Mouse (Mus musculus) cerebellum, adult 11-12 months (tissue): Measurements from ENCODE around the gene Pbx1.
"Not testable (repeated sequence)": the region's sequence is repeated elsewhere in the genome, so short reads cannot be mapped to it uniquely, and the experiment has no call there.

Experiments used
- DNase-seq: peaks from one replicate; pipeline ENCODE4 v3.0.0; 2022

Pbx1 gene

DNA sequence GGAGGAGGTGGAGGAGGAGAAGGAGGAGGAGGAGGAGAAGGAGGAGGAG is at the start of gene Pbx1:
TSS of gene Pbx1 (minus strand) at position 39 of the 49 bp plus-strand sequence.
- DNase-seq, result not testable (repeated sequence)

DNA sequence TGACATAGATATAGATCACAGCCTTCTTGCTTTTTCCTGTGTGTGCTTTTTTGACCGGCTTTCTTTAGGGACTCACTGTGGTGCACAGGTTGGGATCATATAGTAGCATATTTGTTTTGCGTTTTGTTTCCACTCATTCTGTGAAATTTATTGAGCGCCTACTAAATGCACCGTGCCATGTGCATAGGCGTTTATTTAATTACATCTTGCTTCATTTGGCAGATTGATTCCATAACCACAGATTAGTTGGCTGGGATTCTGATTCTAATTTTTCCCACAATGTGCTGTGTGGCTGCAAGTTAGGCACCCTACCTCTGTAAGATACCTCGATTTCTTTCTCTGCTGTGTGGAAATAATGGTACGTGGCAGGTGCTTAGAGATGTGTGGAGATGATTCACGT is 47.6 kb upstream of the Pbx1 start:
- no peak for DNase-seq

DNA sequence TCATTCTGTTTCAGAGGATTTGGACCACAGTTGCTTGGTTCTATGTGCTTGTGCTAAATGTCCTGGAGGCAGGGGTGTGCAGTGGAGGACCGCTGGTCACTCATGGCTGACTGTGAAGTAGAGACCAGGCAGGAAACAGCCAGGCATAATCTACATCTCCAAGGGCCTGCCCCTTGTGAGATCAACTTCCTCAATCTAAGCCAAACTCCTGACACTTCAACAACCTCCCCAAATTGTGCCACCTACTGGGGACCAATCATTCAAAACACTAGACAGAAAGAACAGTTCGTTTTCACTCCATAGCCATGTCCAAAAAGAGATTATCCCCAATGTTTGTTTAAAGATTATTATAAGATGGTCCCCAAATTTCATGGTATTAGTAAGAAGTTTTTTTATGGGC is 46.8 kb upstream of the Pbx1 start:
- DNase-seq, result no peak

DNA sequence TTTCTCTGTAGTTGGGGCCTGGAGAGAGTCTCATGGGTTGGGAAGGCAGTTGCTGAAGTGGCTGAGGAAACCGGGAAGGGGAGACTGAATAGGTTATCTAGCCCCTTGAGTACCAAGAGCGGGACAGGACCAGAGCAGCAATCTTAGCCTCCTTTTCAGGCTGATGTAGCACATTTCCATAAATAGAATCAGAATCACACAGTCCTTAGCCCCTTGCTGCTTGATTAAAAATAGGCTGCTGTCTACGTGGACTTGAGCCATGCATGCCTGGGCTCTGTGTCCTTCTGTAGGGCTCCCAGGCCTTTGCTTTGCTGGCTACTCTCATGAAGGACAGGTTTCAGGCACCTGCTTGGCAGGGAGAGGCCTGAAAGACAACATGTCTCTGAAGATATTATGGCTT is 44.8 kb upstream of the Pbx1 start:
- no peak for DNase-seq

DNA sequence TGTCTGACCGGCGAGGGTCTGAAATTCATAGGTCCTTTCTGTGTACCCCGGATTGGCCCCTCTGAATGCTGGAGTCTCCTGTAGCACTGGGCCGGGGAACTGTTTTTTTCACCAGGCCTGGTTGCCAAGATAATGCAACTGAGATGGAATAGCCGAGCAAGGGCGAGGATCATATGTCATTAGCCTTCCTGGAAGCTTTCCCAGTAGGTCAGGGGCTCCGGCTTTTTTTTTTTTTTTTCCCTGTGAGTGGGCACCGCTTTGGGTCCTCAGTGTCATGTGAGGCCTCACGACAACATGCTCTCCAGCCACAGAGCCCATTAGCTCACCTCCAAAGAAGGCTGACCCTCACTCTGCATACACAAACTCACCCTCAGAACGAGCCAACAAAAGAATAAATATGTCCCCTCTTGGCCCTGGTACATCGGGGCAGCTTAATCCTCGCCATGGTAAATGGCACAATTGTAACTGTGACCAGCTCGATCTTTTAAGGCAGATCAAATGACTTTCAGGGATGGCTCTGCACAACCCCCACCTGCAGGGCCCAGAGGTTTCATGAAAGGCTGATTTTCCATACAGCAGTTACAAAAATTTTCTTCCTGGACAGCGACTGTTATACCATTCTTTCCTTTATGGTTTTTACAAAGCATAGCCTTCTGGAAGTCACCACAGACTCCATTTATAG is 44.3 kb upstream of the Pbx1 start:
- no peak for DNase-seq

DNA sequence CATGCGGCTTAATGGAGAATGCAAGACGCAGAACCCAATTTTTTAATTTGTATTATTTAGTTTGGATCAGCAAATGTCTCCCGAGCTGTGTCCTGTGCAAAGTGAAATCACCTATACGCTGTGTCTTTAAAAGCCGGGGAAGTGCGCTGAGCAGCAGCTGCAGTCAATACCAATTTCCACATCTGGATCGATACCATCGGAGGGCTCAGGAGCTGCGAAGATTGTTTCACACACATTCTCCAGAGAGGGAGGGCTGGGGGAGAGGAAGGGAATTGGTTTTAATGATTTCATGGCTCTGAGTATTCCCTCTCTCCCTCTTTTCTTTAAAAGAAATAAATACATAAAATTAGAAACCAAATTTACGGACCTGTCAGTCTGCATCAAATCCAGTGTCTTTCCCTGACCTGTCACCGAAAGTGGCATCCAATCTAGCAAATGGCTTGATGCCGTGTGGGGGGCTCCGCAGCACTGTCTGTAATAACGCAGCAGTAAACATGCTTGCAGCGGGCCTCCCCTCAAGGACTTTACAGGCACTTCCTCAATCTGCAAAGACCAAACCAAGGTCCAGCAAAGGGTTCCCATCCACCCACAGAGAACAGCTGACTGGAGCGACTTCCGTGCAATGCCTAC is 43.6 kb upstream of the Pbx1 start:
- no peak for DNase-seq

DNA sequence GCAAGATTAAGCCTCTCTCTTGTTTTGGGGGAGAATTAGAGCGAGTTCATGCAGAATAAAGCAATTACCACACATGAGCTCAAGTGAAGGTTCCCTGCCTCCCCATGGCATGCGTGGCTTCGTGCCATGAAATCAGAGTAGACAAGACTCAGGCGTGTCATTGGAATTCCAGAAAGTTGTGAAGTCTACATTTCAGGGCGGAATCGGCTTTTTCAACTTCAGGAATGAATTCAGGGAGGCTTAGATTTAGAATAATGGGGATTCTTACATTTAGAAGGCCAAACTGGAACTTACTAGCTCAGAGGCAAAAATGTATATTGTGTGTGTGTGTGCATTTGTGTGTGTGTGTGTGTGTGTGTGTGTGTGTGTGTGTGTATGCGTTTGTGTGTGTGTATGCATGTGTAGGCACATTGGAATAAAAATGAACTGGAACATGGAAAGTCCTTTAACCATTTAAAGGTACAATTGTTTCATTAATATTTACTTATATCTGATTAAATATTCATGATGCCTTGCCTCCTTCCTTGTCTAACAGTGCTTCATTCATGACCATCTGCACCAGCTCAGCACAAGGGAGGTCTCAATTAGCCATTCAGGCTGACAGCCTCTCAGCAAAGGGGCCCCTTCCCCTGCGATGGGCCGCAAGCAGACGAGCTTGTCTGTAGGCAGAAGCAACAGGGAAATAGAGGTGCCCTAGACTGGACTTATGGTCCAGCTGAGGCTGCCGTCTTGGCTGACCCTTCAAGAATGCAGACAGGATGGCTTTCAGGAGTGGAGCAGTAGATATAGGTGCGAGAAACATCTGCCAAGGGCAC is 41.4 kb upstream of the Pbx1 start:
- no peak for DNase-seq

DNA sequence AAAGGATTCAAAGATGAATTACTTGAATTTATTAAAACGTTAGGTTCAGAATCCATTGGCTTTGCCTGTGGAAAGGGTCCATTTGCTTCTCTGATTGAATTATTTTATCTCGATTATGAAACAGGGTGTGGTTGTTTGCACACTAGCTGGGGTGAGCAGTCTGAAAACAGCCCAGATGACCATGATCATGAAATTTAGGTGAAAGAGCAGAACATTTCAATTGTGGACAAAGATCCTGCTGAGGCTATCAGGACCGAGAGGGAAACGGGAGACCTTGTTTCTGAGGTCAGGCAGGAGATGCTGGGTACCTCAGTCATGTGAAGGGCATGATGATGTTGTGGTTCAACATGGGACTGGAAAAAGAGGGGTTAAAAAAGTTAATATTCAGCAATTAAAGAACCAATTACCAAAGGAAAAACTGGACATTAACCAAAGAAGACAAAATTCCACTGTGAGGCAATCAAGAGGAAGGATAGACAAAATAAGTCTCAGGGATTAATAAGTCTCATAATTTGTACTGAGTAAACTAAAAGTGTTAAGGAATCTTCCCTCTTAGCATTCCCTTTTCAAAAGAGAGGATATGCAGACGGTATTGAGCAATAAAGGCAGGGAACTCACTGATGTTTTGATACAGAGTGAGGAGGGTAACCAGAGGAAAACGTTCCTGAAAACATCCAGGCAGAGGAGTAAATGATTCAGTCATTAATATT is 40.6 kb upstream of the Pbx1 start:
- DNase-seq, result no peak

DNA sequence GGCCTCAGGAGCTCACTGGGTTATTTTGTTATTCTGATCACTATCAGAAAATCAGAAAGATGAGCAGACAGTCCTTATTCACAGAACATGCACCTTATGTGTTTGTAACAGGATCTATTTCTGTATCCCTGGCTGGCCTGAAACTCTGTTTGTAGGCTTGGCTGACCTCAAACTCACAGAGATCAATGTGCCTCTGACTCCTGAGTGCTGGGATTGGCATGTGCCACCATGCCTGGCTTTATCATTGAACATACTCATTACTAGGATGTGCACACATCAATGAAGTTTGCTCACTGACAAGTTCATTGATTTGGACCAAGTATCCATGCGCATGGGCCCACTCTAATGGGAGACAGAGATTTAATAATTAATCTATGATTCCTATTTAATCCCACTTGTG is 27.4 kb upstream of the Pbx1 start:
- DNase-seq, result no peak

DNA sequence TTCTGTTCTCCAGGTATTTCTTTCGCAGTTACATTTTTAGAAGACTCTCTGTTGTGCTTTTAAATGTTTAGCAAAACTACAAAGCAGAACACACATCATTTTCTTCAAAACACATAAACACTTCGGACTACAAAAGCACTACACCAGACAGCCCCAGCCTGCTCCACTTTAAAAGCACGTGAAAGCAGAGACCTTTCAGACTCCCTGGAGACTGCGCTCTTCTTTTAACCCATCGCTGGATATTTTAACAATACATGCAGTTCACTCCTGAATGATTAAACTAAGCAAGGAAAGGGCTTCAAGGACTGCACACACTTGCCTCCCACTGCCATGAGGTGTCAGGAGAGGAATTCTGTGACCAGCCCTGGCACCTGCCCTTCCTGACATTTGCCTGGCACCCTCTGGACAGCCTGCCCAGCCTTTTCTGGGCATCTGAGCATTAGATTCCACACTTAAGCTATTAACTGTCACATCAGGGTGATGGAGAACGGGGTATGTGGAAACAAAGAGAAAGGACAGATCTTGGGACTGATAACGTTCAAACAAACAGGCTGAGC is 25.2 kb upstream of the Pbx1 start:
- DNase-seq, result no peak

DNA sequence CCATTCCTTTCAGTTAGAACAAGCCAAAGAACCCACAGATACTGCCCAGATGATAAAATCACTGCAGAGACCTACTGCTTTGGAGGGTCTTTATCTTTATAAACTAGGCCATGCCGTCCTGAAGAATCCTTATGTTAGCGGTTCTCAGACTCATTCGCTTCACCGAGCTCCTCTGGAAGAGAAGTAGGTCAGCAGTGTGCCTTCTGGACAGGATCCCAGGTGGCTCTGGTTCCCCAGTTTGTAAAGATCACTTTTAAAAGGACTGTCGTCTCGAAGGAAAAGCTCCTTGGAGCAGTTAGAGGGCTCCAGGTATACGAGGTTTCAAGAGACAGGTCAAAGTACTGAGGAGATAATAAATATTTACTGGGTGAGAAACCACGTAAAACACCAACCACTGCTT is 23.1 kb upstream of the Pbx1 start:
- DNase-seq, result no peak

DNA sequence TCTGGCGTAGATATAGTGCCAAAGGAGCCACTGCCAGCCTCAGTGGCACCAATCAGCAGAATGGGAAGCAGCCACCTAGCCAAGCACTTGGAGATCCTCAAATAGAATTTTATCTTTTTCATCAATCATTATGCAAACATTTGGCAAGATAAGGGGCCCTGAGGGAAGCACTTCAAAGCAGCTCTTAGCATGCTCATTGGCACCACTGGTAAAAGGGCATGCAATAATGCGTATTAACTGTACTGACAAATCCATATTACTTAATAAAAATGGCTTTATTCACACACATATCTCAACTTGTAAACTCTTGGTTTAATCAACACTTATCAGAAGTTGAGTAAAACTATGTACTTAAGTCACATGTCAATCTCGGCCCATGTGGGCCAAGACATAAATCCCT is 1.6 kb upstream of the Pbx1 start:
- peak; percentile 20 for DNase-seq

DNA sequence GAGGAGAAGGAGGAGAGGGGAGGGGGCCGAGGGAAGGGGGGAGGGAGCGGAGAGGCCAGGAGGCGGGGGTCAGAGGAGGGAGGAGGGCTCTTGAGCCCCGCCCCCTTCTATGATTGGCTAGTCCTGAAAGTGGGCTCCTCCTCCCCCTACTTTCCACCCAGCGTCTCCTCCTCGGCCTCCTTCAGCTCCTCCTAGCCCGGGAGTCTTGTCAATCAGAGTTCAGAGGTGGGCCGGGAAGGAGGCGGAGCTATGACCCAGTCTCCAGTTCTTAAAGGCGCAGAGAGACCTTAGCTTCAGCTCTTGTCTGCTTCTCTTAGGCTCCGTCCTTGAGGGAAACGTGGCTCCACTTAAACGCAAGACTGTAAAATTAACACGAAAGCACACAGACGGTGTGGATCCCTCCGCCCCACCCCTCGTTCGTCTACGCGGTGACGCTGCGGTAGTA is 233 bp upstream of the Pbx1 start:
- peak; percentile 99 for DNase-seq

DNA sequence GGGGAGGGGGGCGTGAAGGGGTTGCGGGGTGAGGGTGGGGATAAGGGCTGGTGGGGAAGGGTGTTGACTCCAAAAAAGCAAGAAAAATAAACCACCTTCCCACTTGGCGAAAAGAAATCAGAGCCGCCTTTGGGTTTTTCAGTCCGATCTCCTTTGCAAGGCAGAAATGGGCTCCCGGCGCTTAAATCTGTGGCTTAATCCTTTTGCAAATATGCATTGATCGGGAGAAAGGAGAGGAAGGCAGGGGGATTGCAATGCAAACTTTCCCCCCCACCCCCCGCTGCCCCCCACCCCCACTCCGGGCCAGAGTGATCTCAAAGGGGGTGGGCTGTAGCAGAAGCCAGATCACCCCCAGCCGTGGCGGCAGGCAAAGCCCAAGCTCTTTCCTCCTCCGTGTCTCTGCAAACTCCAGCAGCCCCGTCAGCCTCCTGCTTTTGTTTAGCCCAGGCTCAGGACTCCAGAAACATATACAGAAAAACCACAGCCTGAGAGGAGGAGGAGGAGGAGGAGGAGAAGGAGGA is 299 bp downstream of the Pbx1 start:
- no peak for DNase-seq

DNA sequence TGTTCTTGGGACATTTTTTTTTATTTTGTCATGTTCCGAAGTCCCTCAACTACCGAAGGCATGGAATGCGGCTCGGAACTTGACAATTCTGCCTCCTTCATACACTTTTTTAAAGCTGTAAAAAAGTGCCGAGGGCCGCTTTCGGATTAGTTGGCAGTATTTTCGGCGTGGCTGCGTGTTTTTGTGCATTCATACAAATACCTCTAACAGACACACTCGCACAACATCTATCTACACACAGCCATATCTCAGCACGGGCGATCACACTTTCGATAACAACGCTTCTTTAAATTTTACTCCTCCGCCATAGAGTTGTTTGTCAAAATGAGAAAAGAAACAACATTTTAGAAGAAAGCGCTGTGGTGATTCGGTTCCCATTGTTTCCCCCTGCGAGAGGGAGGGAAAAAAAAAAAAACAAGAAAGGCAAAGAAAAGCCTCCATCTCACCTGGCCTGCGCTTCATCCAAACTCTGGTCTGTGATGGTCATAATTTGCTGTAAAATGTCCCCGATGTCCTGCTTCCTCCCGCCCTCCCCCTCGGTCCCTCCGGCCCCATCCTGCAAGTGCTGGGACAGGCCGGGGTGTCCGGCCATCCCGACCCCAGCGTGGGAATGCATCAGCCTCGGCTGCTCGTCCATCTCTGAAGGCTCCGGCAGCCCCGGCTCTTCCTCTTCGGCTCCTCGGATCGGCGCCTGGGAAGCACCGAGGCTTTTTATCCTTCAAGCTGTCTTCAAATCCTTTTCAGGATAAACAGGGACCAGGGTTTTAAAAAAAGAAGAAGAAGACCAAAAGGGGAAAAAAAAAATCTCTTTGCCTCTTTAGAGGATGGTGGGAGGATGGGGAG is 981 bp downstream of the Pbx1 start:
- DNase-seq, result peak; percentile 65

DNA sequence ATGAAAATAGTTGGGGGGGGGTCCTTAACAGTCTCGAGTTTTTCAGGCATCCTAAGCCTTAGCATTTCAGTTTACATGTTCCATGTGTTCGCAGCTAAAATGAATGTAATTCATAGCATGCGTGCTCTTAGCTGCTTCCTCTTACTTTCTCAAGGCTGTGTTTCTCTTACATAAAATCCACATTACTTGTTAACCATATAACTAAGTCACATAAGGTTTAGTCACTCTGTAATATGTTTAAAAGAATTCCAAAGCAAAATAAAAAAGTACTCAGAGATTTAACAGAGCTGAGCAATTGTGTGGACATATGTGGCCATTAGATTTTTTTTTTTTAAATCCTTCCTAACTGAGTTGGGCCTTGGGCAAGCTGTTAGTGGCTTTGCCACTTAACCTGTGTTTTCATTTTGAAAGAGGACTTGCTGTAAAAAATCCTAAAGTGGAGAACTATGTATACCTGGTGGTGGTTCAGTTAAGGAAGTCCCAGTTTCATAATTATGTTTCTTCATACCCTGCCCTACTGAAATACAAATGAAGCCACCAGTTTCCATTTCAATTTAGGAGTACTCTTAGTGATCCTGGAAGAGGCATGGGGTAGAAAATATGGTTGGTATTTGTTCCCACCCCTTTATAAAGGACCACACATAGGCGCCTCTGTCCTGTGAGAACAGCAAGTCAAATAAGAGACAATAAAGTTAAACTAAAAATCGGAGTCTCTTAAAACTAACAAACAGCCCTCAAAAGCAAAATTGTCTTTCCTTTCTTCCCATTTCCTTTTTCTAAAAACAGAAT is 2.0 kb downstream of the Pbx1 start:
- no peak for DNase-seq

DNA sequence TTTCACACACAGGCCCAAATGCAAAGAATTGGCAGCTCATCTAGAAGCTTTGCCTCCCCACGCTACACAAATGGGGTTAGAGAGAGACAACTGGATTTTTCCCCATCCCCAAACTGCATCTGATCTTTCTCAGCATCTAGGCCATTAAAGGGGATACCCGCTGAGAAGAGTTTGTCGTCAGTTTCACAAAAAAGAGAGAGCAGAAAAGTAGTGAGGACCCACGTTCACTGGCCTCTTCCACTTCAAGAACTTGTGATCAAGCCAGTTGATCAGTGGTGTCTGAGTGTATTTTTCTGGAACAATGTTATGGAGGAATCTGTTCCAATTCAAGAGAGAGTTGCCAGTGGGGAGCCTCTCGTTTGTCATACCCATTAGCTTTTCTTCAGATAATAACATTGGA is 2.7 kb downstream of the Pbx1 start:
- DNase-seq, result no peak

DNA sequence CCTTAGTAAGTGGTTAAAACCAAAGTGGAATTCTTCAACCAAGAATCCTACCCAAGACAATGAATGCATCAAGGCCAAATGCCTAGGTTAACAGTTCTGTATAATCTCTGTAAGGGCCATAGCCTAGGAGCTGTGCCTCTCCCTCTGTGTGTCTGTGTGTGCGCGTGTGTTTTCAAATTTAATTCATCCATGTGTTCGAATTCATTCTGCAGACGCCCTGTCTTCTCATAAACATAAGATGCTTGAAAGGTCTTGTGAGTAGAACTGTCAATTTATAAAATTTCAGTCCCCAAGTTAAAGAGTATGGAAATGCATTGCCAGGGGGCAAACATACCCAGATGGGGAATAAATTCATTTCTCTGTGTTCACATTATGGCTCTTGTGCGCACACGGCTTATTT is 3.8 kb downstream of the Pbx1 start:
- DNase-seq, result no peak

DNA sequence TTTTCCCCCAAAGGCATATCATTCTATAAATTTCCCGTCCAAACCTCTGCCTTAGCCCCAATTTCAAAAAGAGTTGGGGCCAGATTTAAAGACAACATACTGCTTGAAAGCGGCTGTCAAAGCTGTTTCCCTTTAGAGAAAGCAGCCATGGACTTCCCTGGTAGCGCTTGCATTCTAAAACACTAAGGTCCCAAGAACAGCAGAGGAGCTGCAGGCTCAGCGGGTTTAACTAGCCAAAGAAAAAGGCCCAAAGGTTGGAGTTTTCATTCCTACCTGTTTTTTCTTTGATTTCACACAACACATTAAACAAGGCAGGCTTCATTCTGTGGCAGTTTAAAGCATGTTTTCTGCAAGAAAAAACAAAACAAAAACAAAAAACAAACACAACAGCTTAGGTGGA is 4.5 kb downstream of the Pbx1 start:
- no peak for DNase-seq

DNA sequence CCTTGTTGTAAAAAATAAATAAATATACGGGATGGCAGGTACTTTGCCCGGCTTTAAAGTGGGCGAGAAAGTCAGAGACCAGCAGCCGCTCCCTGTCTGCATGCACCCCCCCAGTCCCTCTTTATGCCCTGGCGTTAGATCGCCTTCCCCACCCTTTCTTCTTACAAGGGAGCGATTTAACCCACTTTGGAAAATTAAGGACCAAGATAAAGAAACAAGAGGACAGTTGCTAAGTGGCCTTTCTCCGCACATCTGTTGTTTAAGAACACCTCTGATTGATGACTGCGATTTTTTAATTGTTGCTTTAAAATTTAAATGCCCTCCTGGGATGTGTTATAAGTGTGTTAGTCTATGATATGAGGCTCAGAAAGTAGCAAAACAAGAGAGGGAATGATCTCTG is 5.2 kb downstream of the Pbx1 start:
- DNase-seq, result no peak

DNA sequence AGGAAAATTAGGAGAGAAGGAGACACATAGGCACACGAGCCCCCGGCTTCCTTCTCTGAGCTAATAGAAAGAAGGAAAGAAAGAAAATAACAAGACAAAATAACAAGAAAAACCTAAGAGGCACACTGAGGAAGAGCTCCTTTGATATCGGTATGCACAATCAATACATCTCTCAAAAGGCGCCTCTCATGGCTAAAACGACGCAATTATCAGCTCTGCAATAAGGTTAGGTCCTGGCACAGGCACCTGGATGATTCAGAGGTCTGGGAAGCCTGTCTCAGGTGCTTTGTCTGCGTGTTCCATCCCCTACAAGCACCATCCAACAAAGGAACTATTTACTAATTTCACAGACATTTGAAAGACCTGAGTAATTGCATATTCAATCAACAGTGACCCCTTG is 5.8 kb downstream of the Pbx1 start:
- DNase-seq, result no peak
